Mouse (Mus musculus) inflammation-experienced regulatory T-cells, adult 6 months (primary cell): ENCODE measurements around the gene Lysmd3. TPM values are rescaled to one million over a fixed set of nuclear protein-coding genes. Genes with fewer than 3 reads are reported as not detected.
"Not testable (repeated sequence)": the region's sequence is repeated elsewhere in the genome, so short reads cannot be mapped to it uniquely, and the experiment has no call there.

Source experiments
- ATAC-seq: one replicate; pipeline ENCODE4 v1.8.0; 2017
- polyA plus RNA-seq, 3 experiments: library from polyadenylated mRNA; unstranded; fragments of 100-300 nt; shearing (Covaris generic); gene quantifications; one replicate each; pipeline ENCODE4 v1.2.1; 2017

Gene Lysmd3
- 10 to 100 TPM; 15.7 to 26.2 (median 20.9) TPM for polyA plus RNA-seq

GRCm38 (mm10) chr13:81657351-81658052, at the start of gene Lysmd3:
Lysmd3 (plus strand) TSS chr13:81657663.
- peak; percentile 90 for ATAC-seq

- no peak for ATAC-seq
Measured at GRCm38 (mm10) chr13:81610349-81610748, 47.1 kb upstream of the Lysmd3 start.

GRCm38 (mm10) chr13:81627861-81628260, 29.6 kb upstream of the Lysmd3 start:
- ATAC-seq: not testable (repeated sequence)

GRCm38 (mm10) chr13:81628631-81629190, 28.8 kb upstream of the Lysmd3 start:
- ATAC-seq: no peak

GRCm38 (mm10) chr13:81629395-81629794, 28.1 kb upstream of the Lysmd3 start:
- no peak for ATAC-seq

- no peak for ATAC-seq
Measured at GRCm38 (mm10) chr13:81630566-81630965, 26.9 kb upstream of the Lysmd3 start.

- ATAC-seq: no peak
Measured at GRCm38 (mm10) chr13:81632720-81633415, 24.6 kb upstream of the Lysmd3 start, which contains the start of gene Adgrv1. Adgrv1 (minus strand) TSS chr13:81633154.

- no peak for ATAC-seq
Measured at GRCm38 (mm10) chr13:81639624-81640023, 17.8 kb upstream of the Lysmd3 start.

- no peak for ATAC-seq
Measured at GRCm38 (mm10) chr13:81640881-81641280, 16.6 kb upstream of the Lysmd3 start.

GRCm38 (mm10) chr13:81641289-81642045, 16.0 kb upstream of the Lysmd3 start:
- peak; percentile 71 for ATAC-seq

- no peak for ATAC-seq
Measured at GRCm38 (mm10) chr13:81642491-81643149, 14.8 kb upstream of the Lysmd3 start.

- no peak for ATAC-seq
Measured at GRCm38 (mm10) chr13:81644047-81644565, 13.4 kb upstream of the Lysmd3 start.

- no peak for ATAC-seq
Measured at GRCm38 (mm10) chr13:81646348-81646747, 11.1 kb upstream of the Lysmd3 start.

- ATAC-seq: not testable (repeated sequence)
Measured at GRCm38 (mm10) chr13:81650382-81650781, 7.1 kb upstream of the Lysmd3 start.

GRCm38 (mm10) chr13:81656091-81656850, 1.2 kb upstream of the Lysmd3 start:
- no peak for ATAC-seq

- peak; percentile 10 for ATAC-seq
Measured at GRCm38 (mm10) chr13:81657008-81657350, 484 bp upstream of the Lysmd3 start.

- peak; percentile 8 for ATAC-seq
Measured at GRCm38 (mm10) chr13:81658053-81658752, 740 bp downstream of the Lysmd3 start.

- no peak for ATAC-seq
Measured at GRCm38 (mm10) chr13:81663566-81664330, 6.3 kb downstream of the Lysmd3 start.

- ATAC-seq: no peak
Measured at GRCm38 (mm10) chr13:81664331-81664698, 6.9 kb downstream of the Lysmd3 start.

GRCm38 (mm10) chr13:81667713-81668112, 10.2 kb downstream of the Lysmd3 start:
- ATAC-seq: no peak
